Mouse (Mus musculus) lung, adult 2 months (tissue): ENCODE results near the gene Zcchc24. TPM values are rescaled to one million over a fixed set of nuclear protein-coding genes. Genes with fewer than 3 reads are reported as not detected.

Experiments
- DNase-seq: peaks from one replicate; pipeline ENCODE4 v3.0.0; 2022
- H3K4me1 ChIP-seq: fragments of 200-500 bp; 2 replicates; pipeline ENCODE4 v1.6.1; 2011; ENCODE audit warnings: low read length; ENCODE audit not compliant: control insufficient read depth, insufficient read depth
- H3K4me3 ChIP-seq: fragments of 200-500 bp; replicated peaks from 2 replicates; pipeline ENCODE3; 2011; ENCODE audit warnings: low read depth, mild to moderate bottlenecking, control low read depth, low read length; ENCODE audit errors: extremely low read depth
- CTCF ChIP-seq: fragments of 200-500 bp; IDR thresholded peaks from 2 replicates; pipeline ENCODE4 v1.5.1; 2011; ENCODE audit warnings: mild to moderate bottlenecking, low read length, control low read depth; ENCODE audit not compliant: insufficient read depth
- POLR2A ChIP-seq: fragments of 200-500 bp; IDR thresholded peaks from 2 replicates; pipeline ENCODE4 v1.6.1; 2011; ENCODE audit warnings: low read depth, mild to moderate bottlenecking, control low read depth, low read length, borderline replicate concordance; ENCODE audit errors: extremely low read depth
- WGBS: fragments of 180-500 bp; shearing (Covaris S2); methylation state at CpG from one replicate; pipeline ENCODE4 v1.1.7; 2018; 5-methylcytosine and 5-hydroxymethylcytosine counted together
- polyA plus RNA-seq: library from polyadenylated mRNA; depleted of rRNA; stranded (reverse); fragments of >200 nt; gene quantifications from 2 replicates; pipeline ENCODE4 v1.2.3, GENCODE M21; 2012

The Zcchc24 gene
- polyA plus RNA-seq, 1 experiment = 41.7 TPM

DNA sequence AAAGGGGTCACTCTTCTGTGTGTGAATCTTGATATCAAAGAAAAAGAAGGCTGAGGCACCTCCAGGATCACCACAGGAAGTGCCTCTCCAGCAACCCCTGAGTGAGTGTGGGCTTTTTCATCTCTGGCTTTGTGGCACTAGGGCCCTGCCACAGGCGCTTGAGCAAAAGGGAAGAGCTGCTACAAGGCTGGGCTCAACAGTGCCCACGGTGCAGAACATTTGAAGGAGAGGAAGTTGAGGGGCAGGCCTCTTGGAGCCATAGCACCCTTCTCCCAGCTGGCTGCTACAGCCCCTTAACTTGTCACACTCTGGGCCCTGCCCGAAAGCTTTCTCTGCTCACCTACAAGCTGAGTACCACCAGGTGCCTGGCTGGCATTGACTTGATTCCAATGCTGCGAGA is 16.4 kb upstream of the Zcchc24 start:
- WGBS = 82% methylated on average over 4 of the region's 4 CpGs

DNA sequence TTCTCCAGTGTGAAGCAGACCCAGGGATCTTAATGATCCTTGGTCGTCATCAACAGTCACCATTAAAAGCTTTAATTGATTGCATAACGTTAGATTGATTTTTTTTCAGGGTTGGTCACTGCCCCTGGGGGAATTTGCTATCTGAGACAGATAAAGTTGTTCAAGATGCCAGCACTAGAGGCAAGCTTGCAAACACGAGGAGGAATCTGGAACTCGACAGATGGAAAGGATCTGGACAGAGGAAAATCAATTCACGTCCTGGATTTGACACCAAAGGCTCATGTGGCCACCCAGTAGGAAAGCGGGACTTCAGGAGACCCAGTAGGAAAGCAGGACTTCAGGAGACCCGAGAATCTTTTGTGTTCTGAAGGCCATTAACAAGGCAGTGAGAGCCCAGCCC is 14.4 kb upstream of the Zcchc24 start:
- no peak overlapping the region for H3K4me3 ChIP-seq
- no peaks in the 10 kb centered on the region; the same call in 1 of the 2 replicates for H3K4me1 ChIP-seq
- WGBS = 55% methylated on average over 7 of the region's 7 CpGs
- no peak for DNase-seq
- TF ChIP-seq CTCF = no peak
- TF ChIP-seq POLR2A = no peak

More for the DNA sequence above, 16.4 kb upstream of the Zcchc24 start:
- Histone ChIP-seq H3K4me3 (no peak overlapping the region), H3K4me1 (no peaks in the 10 kb centered on the region; the same call in 1 of the 2 replicates)
- no peak for DNase-seq
- no peak for TF ChIP-seq CTCF
- TF ChIP-seq POLR2A = no peak

DNA sequence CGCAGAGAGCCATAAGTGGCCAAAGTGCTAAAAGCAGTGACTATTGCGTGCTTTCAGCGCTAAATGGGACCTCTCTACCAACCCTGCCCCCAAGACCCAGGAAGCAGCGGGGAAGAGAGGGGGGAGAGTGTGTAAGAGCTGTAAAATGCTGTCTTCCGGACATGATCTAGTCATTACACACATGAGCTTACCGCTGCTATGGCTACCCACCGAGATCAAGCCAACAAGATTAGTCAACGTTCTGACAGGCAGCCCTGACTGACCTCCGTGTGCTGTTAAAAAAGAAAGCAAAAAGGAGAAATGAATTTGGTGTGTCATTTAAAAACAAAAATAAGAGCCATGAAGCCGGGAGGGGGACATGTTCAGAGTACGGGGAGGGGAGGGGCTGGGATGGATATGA is 11.8 kb upstream of the Zcchc24 start:
- 67% methylated on average over 11 of the region's 11 CpGs for WGBS
- no peak for DNase-seq
- Histone ChIP-seq H3K4me3 (no peak overlapping the region), H3K4me1 (no peaks in the 10 kb centered on the region)
- TF ChIP-seq POLR2A (no peak), CTCF (no peak)

DNA sequence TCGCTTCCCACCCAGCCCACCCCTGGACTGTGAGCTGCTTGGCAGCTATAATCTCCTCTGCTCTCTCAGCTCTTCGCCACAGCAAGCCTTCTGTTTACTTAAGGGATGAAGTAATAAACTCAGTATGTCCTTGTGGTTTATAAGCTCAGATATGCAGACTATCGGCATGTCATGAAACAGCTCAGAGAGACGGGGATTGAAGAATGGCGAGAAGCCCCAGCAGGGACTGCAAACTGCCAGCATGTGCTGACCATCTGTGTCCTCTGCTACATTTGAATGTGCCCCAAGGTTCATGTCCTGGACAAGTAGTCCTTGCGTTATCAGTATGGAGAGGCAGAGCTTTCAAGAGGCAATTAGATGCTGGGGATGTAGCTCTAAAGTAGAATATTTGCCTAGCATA is 7.5 kb upstream of the Zcchc24 start:
- WGBS = 53% methylated on average over 6 of the region's 6 CpGs
- no peaks in the 10 kb centered on the region for H3K4me1 ChIP-seq
- no peak for DNase-seq
- TF ChIP-seq CTCF (no peak), POLR2A (no peak)
- H3K4me3 ChIP-seq = no peak overlapping the region

DNA sequence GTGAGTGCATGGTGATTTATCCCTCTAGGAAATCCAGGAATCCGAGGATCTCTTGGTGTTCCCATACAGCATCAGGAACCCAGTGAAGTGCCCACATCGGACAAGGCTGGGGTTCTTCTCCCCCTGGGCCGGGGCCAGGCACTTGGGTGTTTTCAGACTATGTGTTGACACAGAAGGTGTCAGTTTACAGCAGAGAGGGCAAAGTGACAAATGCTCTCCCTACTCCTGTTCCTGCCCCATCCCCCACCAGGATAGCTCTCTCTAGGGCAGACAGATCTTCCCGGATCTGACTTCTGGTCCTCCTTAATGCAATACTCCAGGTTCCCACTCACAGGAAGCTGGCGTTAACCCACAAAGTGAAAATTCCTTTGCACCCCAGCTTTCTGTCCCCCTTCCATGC is 5.3 kb upstream of the Zcchc24 start:
- Histone ChIP-seq H3K4me1 (no peaks in the 10 kb centered on the region), H3K4me3 (no peak overlapping the region)
- no peak for DNase-seq
- WGBS = 41% methylated on average over 5 of the region's 5 CpGs
- no peak for TF ChIP-seq POLR2A
- no peak for TF ChIP-seq CTCF

DNA sequence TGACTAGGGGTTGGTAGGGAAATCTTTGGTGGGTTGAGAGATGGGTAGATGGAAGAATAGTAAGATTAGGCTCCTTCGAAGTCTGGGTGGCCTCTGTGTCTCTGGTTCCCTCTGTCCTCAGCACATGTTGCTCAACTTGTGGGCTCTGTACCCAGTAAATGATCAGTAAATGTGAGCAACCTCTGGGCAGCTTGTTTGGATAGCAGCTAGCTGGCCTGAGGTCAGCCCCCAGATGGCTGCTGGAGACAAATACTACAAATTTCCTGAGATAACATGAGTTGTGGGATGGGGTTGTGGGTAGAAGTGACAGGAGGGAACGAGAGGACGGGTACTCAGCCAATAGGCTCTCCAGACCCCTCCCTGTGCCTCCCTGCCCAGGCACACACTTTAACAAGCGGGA is 4.2 kb upstream of the Zcchc24 start:
- no peak overlapping the region for H3K4me3 ChIP-seq
- WGBS = 38% methylated on average over 4 of the region's 4 CpGs

DNA sequence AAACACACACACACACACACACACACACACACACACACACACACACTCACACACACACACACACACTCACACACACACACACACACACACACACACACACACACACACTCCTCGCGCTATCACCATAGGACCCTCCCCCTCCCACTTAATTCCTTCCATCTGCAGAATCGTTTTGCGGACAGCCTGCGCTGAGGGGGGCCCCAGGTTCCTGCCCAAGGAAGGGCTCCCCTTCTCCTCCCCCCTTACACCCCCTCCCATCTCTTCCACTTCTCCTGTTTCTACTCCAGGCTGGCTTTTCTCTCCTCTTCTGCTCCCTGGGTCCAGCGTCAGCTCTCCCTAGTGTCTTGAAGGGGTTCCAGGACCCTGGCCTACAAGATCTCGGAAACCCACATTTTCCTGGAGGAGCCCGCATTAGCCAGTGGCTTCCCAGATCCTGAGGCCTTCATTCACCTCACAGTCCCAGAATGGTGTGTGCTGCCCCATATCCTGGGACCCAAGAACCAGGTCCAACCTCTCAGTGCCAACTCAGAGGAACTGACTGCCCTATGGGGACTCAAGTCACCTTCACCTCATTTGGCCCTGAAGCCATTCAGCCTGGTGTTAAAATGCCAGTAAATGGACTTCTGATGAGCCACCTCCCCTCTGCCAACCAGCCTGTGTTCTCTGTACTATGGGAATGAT is 927 bp upstream of the Zcchc24 start:
- TF ChIP-seq POLR2A = no peak
- no peak for DNase-seq
- peaks cover 13% of the 10 kb centered on the region for H3K4me1 ChIP-seq
- 50% methylated on average over 8 of the region's 8 CpGs for WGBS
- no peak overlapping the region for H3K4me3 ChIP-seq

More for the DNA sequence above, 4.2 kb upstream of the Zcchc24 start:
- H3K4me1 ChIP-seq = no peaks in the 10 kb centered on the region
- DNase-seq = no peak
- TF ChIP-seq CTCF (no peak), POLR2A (no peak)

DNA sequence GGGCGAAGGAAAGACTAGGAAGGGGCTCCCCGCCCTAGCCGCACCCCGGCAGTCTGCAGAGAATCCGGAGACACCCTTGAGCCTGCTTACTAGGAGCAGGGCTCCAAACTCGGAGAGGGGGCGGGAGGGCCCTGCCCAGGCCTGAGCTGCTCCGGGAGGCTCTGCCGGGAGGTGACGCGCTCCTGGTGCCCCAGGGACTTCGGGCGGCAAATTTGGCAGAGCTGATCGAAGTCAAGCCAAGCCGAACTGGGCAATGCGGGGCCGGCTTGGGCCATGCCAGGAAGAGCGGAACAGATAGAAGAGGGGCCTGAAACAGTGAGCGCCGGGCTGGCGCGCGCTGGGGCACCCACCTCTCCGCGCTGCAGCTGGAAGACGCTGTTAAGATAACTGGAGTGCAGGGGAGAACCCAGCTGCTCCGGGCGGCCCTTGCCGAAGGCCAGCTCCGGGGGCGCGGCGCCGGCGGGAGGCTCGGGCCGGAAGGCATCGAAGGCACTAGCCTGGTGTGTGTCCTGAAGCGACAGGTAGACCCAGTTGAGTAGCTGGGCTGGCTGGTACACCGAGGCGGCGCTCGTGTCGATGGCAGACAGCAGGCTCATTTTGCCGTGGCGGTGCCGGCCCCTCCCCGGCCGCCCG is 462 bp downstream of the Zcchc24 start:
- no peak for TF ChIP-seq CTCF
- peak overlapping the region; percentile 85 for H3K4me3 ChIP-seq
- H3K4me1 ChIP-seq = peaks cover 13% of the 10 kb centered on the region
- DNase-seq = peak; percentile 57
- under 1% methylated on average over 49 of the region's 50 CpGs for WGBS

DNA sequence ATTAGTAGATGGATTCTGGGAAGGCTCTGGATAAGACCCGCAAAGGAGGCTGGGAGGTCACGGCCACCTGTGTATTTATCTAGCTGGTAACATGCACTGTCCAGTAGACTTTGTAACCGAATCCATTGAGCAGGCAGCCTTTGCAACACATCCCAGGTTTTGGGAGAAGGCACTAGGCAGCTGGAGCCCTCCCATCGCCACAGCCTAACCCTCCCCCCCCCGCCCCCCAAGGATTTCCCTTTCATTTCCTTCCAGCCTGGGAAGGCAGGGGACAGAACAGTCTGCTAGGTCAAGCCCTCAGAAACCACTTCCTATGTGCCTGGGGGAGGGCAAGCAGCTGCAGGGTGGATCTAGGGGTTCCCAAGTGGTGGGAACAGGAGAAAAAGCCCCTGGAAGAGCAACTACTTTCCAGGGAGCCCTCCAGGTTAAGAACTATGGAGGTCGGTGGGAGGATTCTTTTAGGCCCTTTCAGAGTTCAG is 1.1 kb downstream of the Zcchc24 start:
- DNase-seq = no peak
- 15% methylated on average over 6 of the region's 6 CpGs for WGBS
- Histone ChIP-seq H3K4me3 (peak overlapping the region; percentile 85), H3K4me1 (peaks cover 13% of the 10 kb centered on the region)
- TF ChIP-seq CTCF (no peak), POLR2A (peak; percentile 72; the same call in 1 of the 2 replicates)

DNA sequence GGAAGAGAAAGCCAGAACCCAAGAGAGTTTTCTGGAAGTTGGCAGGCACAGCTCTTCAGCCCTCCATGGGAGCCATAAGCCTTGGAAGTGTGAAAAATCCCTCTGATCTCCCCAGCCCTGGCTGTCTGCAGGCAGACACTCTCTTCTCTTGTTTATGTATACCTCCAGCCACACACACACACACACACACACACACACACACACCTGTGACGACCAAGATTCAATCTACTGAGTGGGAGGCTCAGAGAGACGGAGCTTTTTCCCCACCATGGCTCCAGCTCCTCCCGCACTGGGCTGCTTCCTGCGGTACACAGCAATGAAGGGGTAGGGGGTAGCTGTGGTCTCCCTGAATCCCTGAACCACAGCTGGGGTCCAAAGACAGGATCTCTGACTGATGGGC is 2.4 kb downstream of the Zcchc24 start:
- peak overlapping the region; percentile 31 for H3K4me3 ChIP-seq

More for the DNA sequence above, 2.4 kb downstream of the Zcchc24 start:
- no peak for DNase-seq
- TF ChIP-seq CTCF (no peak), POLR2A (no peak)
- H3K4me1 ChIP-seq = peaks cover 13% of the 10 kb centered on the region
- 45% methylated on average over 4 of the region's 4 CpGs for WGBS
